Mouse (Mus musculus): Measurements from ENCODE around the gene Atf6b.

Atf6b gene

GRCm38 (mm10) chr17:34649106-34649864 is 2.3 kb downstream of the Atf6b start:
- DNase-seq = no peak

- DNase-seq = no peak
Observed at GRCm38 (mm10) chr17:34650781-34651180, 3.8 kb downstream of the Atf6b start.

GRCm38 (mm10) chr17:34651507-34652221 is 4.7 kb downstream of the Atf6b start:
- DNase-seq = peak; percentile 70

GRCm38 (mm10) chr17:34652546-34652945 is 5.6 kb downstream of the Atf6b start:
- DNase-seq = no peak

GRCm38 (mm10) chr17:34652985-34653384 is 6.0 kb downstream of the Atf6b start:
- no peak for DNase-seq

- DNase-seq = peak; percentile 58
Observed at GRCm38 (mm10) chr17:34653746-34654285, 6.9 kb downstream of the Atf6b start.

- DNase-seq = no peak
Observed at GRCm38 (mm10) chr17:34654392-34654791, 7.4 kb downstream of the Atf6b start.

GRCm38 (mm10) chr17:34655160-34655559 is 8.2 kb downstream of the Atf6b start:
- DNase-seq = no peak

- DNase-seq = no peak
Observed at GRCm38 (mm10) chr17:34655581-34655991, 8.6 kb downstream of the Atf6b start.

GRCm38 (mm10) chr17:34656666-34657065 is 9.7 kb downstream of the Atf6b start:
- no peak for DNase-seq

GRCm38 (mm10) chr17:34657271-34657670 is 10.3 kb downstream of the Atf6b start:
- DNase-seq = no peak

- no peak for DNase-seq
Observed at GRCm38 (mm10) chr17:34658145-34658544, 11.2 kb downstream of the Atf6b start.

GRCm38 (mm10) chr17:34658591-34658990 is 11.6 kb downstream of the Atf6b start:
- no peak for DNase-seq

- DNase-seq = no peak
Observed at GRCm38 (mm10) chr17:34659181-34659896, 12.4 kb downstream of the Atf6b start.

- DNase-seq = no peak
Observed at GRCm38 (mm10) chr17:34659897-34660214, 12.9 kb downstream of the Atf6b start.

GRCm38 (mm10) chr17:34660259-34660820 is 13.4 kb downstream of the Atf6b start:
- DNase-seq = no peak

GRCm38 (mm10) chr17:34661121-34661591 is 14.2 kb downstream of the Atf6b start:
- DNase-seq = no peak

GRCm38 (mm10) chr17:34662468-34662867 is 15.5 kb downstream of the Atf6b start:
- DNase-seq = no peak

GRCm38 (mm10) chr17:34662978-34663377 is 16.0 kb downstream of the Atf6b start:
- DNase-seq = no peak

- DNase-seq = no peak
Observed at GRCm38 (mm10) chr17:34663558-34663957, 16.6 kb downstream of the Atf6b start.

- no peak for DNase-seq
Observed at GRCm38 (mm10) chr17:34664472-34664871, 17.5 kb downstream of the Atf6b start.

- no peak for DNase-seq
Observed at GRCm38 (mm10) chr17:34670235-34670634, 23.3 kb downstream of the Atf6b start, which contains the start of gene Tnxb. Gene Tnxb (plus strand): TSS chr17:34670535.
